Mouse (Mus musculus): ENCODE measurements around the gene Bahd1. TPM values are rescaled to one million over a fixed set of nuclear protein-coding genes. Genes with fewer than 3 reads are reported as not detected.

The Bahd1 gene
- total RNA-seq, 1 experiment: 7.7 TPM

DNA sequence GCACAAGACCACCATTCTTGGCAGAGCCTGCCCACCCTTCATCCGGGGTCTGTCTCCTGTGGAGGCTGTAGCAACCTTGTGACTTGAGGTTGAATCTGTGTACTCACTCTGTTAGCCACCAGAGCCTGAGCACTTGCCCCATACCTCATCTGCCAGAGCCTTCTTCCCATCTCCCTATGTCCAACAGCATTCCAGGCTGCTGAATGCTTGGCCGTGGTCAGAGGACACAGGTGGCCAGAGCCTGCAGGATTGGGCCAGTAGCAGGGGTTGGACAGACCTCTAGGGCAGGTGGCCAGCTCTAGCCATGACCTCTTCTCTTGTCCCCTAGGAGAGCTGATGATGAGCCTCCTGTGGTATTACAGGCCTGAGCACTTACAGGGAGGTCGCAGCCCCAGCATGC, 20.3 kb downstream of the Bahd1 start:
- in situ Hi-C loops (cut with MboI; ENCODE audit: low sequenced_read_pairs in 2 of 2, unreplicated experiment in 2 of 2): no loop called here
- Histone ChIP-seq H3K36me3 (ENCODE audit: control insufficient read depth, insufficient read depth, low read length, poor library complexity, severe bottlenecking) (peaks cover 27% of the 10 kb centered on the region; the same call in 1 of the 2 replicates), H3K9ac (ENCODE audit: insufficient read depth, low read depth, low read length, poor library complexity, severe bottlenecking) (no peak overlapping the region), H3K27ac (ENCODE audit: insufficient read depth, low read depth, low read length, poor library complexity, severe bottlenecking) (no peak overlapping the region), H3K9me3 (ENCODE audit: control insufficient read depth, insufficient read depth, low read depth, low read length) (no peaks in the 10 kb centered on the region), H3K4me3 (ENCODE audit: insufficient read depth in 1 of 2, low read depth in 1 of 2, low read length in 2 of 2, poor library complexity in 1 of 2, severe bottlenecking in 1 of 2) (no peak overlapping the region), H3K4me1 (ENCODE audit: control insufficient read depth in 2 of 2, insufficient read depth in 2 of 2, low read length in 2 of 2, poor library complexity in 1 of 2) (peaks cover 0 to 2% of the 10 kb centered on the region in 2 experiments; a peak in 1 of 4 replicates)
- TF ChIP-seq ZC3H11A (IDR thresholded peaks at IDR 0.05; ENCODE audit: borderline replicate concordance, low read depth, low read length) (no peak), CHD2 (IDR thresholded peaks at IDR 0.05; ENCODE audit: low read depth, low read length) (no peak), HCFC1 (IDR thresholded peaks at IDR 0.05; ENCODE audit: borderline replicate concordance, insufficient read depth, low read length) (no peak), ZNF384 (IDR thresholded peaks at IDR 0.05; ENCODE audit: low read depth, low read length) (no peak), MAFK (IDR thresholded peaks at IDR 0.05; ENCODE audit: insufficient read depth, low read depth, low read length) (no peak)
- DNase-seq (ENCODE audit: low read depth, low spot score): no peak

GRCm38 (mm10) chr2:118925952-118926351, 25.8 kb downstream of the Bahd1 start:
- Histone ChIP-seq H3K27ac (ENCODE audit: insufficient read depth, low read depth, low read length, poor library complexity, severe bottlenecking) (no peak overlapping the region), H3K9me3 (ENCODE audit: control insufficient read depth, insufficient read depth, low read depth, low read length) (no peaks in the 10 kb centered on the region), H3K4me1 (ENCODE audit: control insufficient read depth in 2 of 2, insufficient read depth in 2 of 2, low read length in 2 of 2, poor library complexity in 1 of 2) (peaks cover 2 to 3% of the 10 kb centered on the region in 2 experiments; a peak in 1 of 4 replicates), H3K36me3 (ENCODE audit: control insufficient read depth, insufficient read depth, low read length, poor library complexity, severe bottlenecking) (peaks cover 10% of the 10 kb centered on the region; the same call in 1 of the 2 replicates), H3K4me3 (ENCODE audit: insufficient read depth in 1 of 2, low read depth in 1 of 2, low read length in 2 of 2, poor library complexity in 1 of 2, severe bottlenecking in 1 of 2) (peak overlapping the region; percentile 72 to 80; a peak in 3 of 4 replicates), H3K9ac (ENCODE audit: insufficient read depth, low read depth, low read length, poor library complexity, severe bottlenecking) (no peak overlapping the region)
- in situ Hi-C loops (cut with MboI; ENCODE audit: low sequenced_read_pairs in 2 of 2, unreplicated experiment in 2 of 2): no loop called here
- TF ChIP-seq HCFC1 (IDR thresholded peaks at IDR 0.05; ENCODE audit: borderline replicate concordance, insufficient read depth, low read length): no peak
- no peak for TF ChIP-seq MAFK (IDR thresholded peaks at IDR 0.05; ENCODE audit: insufficient read depth, low read depth, low read length)
- TF ChIP-seq ZC3H11A (IDR thresholded peaks at IDR 0.05; ENCODE audit: borderline replicate concordance, low read depth, low read length): no peak
- no peak for TF ChIP-seq CHD2 (IDR thresholded peaks at IDR 0.05; ENCODE audit: low read depth, low read length)
- TF ChIP-seq ZNF384 (IDR thresholded peaks at IDR 0.05; ENCODE audit: low read depth, low read length): no peak
- DNase-seq (ENCODE audit: low read depth, low spot score): no peak

DNA sequence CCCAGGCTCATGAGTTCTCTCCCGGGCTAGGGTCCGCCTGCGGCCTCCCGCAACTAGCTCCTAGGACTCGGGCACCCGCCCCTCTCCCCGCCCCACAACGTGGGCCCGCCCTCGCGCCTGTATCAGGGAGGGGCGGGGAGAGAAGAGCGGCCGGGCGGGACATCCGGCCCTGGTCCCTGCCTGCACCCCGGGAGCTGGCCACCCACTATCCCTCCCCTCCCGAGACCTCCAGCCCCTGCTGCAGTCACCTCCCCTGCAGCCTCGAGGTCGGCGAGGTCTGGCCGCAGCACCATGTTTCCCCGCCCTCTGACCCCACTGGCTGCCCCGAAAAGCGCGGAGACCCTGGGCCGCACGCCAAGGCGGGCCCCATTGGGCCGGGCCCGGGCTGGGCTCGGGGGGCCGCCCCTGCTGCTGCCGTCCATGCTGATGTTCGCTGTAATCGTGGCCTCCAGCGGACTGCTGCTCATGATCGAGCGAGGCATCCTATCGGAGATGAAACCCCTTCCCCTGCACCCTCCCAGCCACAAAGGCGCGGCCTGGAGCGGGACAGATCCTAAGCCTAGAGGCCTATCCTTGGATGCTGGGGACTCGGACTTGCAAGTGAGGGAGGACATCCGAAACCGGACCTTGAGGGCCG, 26.3 kb downstream of the Bahd1 start, which contains the start of gene Chst14:
Chst14 (plus strand) TSS at position 136 of the 637 bp plus-strand sequence.
- Histone ChIP-seq H3K9me3 (ENCODE audit: control insufficient read depth, insufficient read depth, low read depth, low read length) (no peaks in the 10 kb centered on the region), H3K4me3 (ENCODE audit: insufficient read depth in 1 of 2, low read depth in 1 of 2, low read length in 2 of 2, poor library complexity in 1 of 2, severe bottlenecking in 1 of 2) (peak within 1 kb of the TSS; percentile 72 to 80), H3K9ac (ENCODE audit: insufficient read depth, low read depth, low read length, poor library complexity, severe bottlenecking) (peak within 1 kb of the TSS; percentile 62), H3K27ac (ENCODE audit: insufficient read depth, low read depth, low read length, poor library complexity, severe bottlenecking) (no peak within 1 kb of the TSS), H3K36me3 (ENCODE audit: control insufficient read depth, insufficient read depth, low read length, poor library complexity, severe bottlenecking) (peaks cover 8% of the 10 kb centered on the region; the same call in 1 of the 2 replicates), H3K4me1 (ENCODE audit: control insufficient read depth in 2 of 2, insufficient read depth in 2 of 2, low read length in 2 of 2, poor library complexity in 1 of 2) (peaks cover 2 to 3% of the 10 kb centered on the region in 2 experiments; a peak in 1 of 4 replicates)
- in situ Hi-C loops (cut with MboI; ENCODE audit: low sequenced_read_pairs in 2 of 2, unreplicated experiment in 2 of 2): no loop called here
- peak; percentile 40 for DNase-seq (ENCODE audit: low read depth, low spot score)
- TF ChIP-seq ZC3H11A (IDR thresholded peaks at IDR 0.05; ENCODE audit: borderline replicate concordance, low read depth, low read length) (no peak), CHD2 (IDR thresholded peaks at IDR 0.05; ENCODE audit: low read depth, low read length) (no peak), MAFK (IDR thresholded peaks at IDR 0.05; ENCODE audit: insufficient read depth, low read depth, low read length) (no peak), HCFC1 (IDR thresholded peaks at IDR 0.05; ENCODE audit: borderline replicate concordance, insufficient read depth, low read length) (no peak), ZNF384 (IDR thresholded peaks at IDR 0.05; ENCODE audit: low read depth, low read length) (no peak)

GRCm38 (mm10) chr2:118926998-118927739, 27.0 kb downstream of the Bahd1 start:
- TF ChIP-seq MAFK (IDR thresholded peaks at IDR 0.05; ENCODE audit: insufficient read depth, low read depth, low read length): no peak
- no peak for TF ChIP-seq CHD2 (IDR thresholded peaks at IDR 0.05; ENCODE audit: low read depth, low read length)
- TF ChIP-seq ZC3H11A (IDR thresholded peaks at IDR 0.05; ENCODE audit: borderline replicate concordance, low read depth, low read length): no peak
- no peak for TF ChIP-seq ZNF384 (IDR thresholded peaks at IDR 0.05; ENCODE audit: low read depth, low read length)
- no peak for TF ChIP-seq HCFC1 (IDR thresholded peaks at IDR 0.05; ENCODE audit: borderline replicate concordance, insufficient read depth, low read length)
- Histone ChIP-seq H3K36me3 (ENCODE audit: control insufficient read depth, insufficient read depth, low read length, poor library complexity, severe bottlenecking) (peaks cover 7% of the 10 kb centered on the region; the same call in 1 of the 2 replicates), H3K27ac (ENCODE audit: insufficient read depth, low read depth, low read length, poor library complexity, severe bottlenecking) (no peak overlapping the region), H3K4me3 (ENCODE audit: insufficient read depth in 1 of 2, low read depth in 1 of 2, low read length in 2 of 2, poor library complexity in 1 of 2, severe bottlenecking in 1 of 2) (peak overlapping the region; percentile 72 to 80), H3K9ac (ENCODE audit: insufficient read depth, low read depth, low read length, poor library complexity, severe bottlenecking) (peak overlapping the region; percentile 62), H3K9me3 (ENCODE audit: control insufficient read depth, insufficient read depth, low read depth, low read length) (no peaks in the 10 kb centered on the region), H3K4me1 (ENCODE audit: control insufficient read depth in 2 of 2, insufficient read depth in 2 of 2, low read length in 2 of 2, poor library complexity in 1 of 2) (peaks cover 2 to 3% of the 10 kb centered on the region in 2 experiments; a peak in 1 of 4 replicates)
- DNase-seq (ENCODE audit: low read depth, low spot score): no peak
- in situ Hi-C loops (cut with MboI; ENCODE audit: low sequenced_read_pairs in 2 of 2, unreplicated experiment in 2 of 2): no loop called here

Data from ES-E14 (cell line).